Mouse (Mus musculus): ENCODE measurements around the gene Arl6ip6. TPM values are rescaled to one million over a fixed set of nuclear protein-coding genes. Genes with fewer than 3 reads are reported as not detected.
A peak's percentile ranks its signal among the peaks of the same experiment; 100 is the strongest.

Gene Arl6ip6
- polyA plus RNA-seq, 1 experiment from 2014 or later, result 41.7 TPM

- Histone ChIP-seq H3K4me2 (ENCODE audit: low read length) (peak within 1 kb of the TSS; percentile 89), H3K4me1 (replicated peaks; ENCODE audit: insufficient read depth, low read length) (peaks cover 3% of the 10 kb centered on the region; the same call in 1 of the 2 replicates), H3K9me3 (replicated peaks; ENCODE audit: low read length) (no peaks in the 10 kb centered on the region), H3K27ac (peak within 1 kb of the TSS; percentile 98), H3K27me3 (ENCODE audit: insufficient read depth, low read length) (no peaks in the 10 kb centered on the region), H3K4me3 (replicated peaks; ENCODE audit: low read depth, low read length) (peak within 1 kb of the TSS; percentile 64), H3K36me3 (ENCODE audit: insufficient read depth, low read length) (0 out of 2 replicates have a peak, but pooled peaks cover 4% of the 10 kb centered on the region), H3K9ac (ENCODE audit: low read depth, low read length) (peak within 1 kb of the TSS; percentile 90)
- peak; percentile 98 for ATAC-seq (replicated peaks; ENCODE audit: low FRiP score, low read depth)
- under 1% methylated on average over 43 of the region's 53 CpGs for WGBS
- no peak for TF ChIP-seq CTCF (IDR thresholded peaks at IDR 0.05; ENCODE audit: low read depth)
- DNase-seq (ENCODE audit: low spot score), result peak; percentile 99
These were observed 628 bp upstream of the Arl6ip6 start, which contains the start of gene Prpf40a for GRCm38 (mm10) chr2:53190684-53191511. Gene Prpf40a (minus strand): TSS chr2:53191284.

GRCm38 (mm10) chr2:53192386-53192785 is 860 bp downstream of the Arl6ip6 start:
- ATAC-seq (replicated peaks; ENCODE audit: low FRiP score, low read depth), result 0 out of 2 replicates have a peak, but pooled peaks have one; percentile 0
- Histone ChIP-seq H3K4me1 (replicated peaks; ENCODE audit: insufficient read depth, low read length) (peaks cover 3% of the 10 kb centered on the region; the same call in 1 of the 2 replicates), H3K9me3 (replicated peaks; ENCODE audit: low read length) (no peaks in the 10 kb centered on the region), H3K4me3 (replicated peaks; ENCODE audit: low read depth, low read length) (peak overlapping the region; percentile 64), H3K27me3 (ENCODE audit: insufficient read depth, low read length) (no peaks in the 10 kb centered on the region), H3K4me2 (ENCODE audit: low read length) (peak overlapping the region; percentile 89), H3K27ac (peak overlapping the region; percentile 98), H3K9ac (ENCODE audit: low read depth, low read length) (peak overlapping the region; percentile 90), H3K36me3 (ENCODE audit: insufficient read depth, low read length) (0 out of 2 replicates have a peak, but pooled peaks cover 5% of the 10 kb centered on the region)
- TF ChIP-seq CTCF (IDR thresholded peaks at IDR 0.05; ENCODE audit: low read depth), result no peak
- WGBS, result under 1% methylated on average over 20 of the region's 20 CpGs
- DNase-seq (ENCODE audit: low spot score), result peak; percentile 58

- Histone ChIP-seq H3K36me3 (ENCODE audit: insufficient read depth, low read length) (0 out of 2 replicates have a peak, but pooled peaks cover 9% of the 10 kb centered on the region), H3K9me3 (replicated peaks; ENCODE audit: low read length) (no peaks in the 10 kb centered on the region), H3K4me1 (replicated peaks; ENCODE audit: insufficient read depth, low read length) (no peaks in the 10 kb centered on the region), H3K27ac (no peak overlapping the region), H3K4me3 (replicated peaks; ENCODE audit: low read depth, low read length) (no peak overlapping the region), H3K9ac (ENCODE audit: low read depth, low read length) (no peak overlapping the region), H3K27me3 (ENCODE audit: insufficient read depth, low read length) (no peaks in the 10 kb centered on the region), H3K4me2 (ENCODE audit: low read length) (no peak overlapping the region)
- ATAC-seq (replicated peaks; ENCODE audit: low FRiP score, low read depth) (no peak), DNase-seq (ENCODE audit: low spot score) (no peak)
- WGBS, result 94% methylated on average over 10 of the region's 10 CpGs
- TF ChIP-seq CTCF (IDR thresholded peaks at IDR 0.05; ENCODE audit: low read depth), result no peak
These were observed 4.9 kb downstream of the Arl6ip6 start for GRCm38 (mm10) chr2:53196431-53196830.

- no peak for TF ChIP-seq CTCF (IDR thresholded peaks at IDR 0.05; ENCODE audit: low read depth)
- Histone ChIP-seq H3K4me2 (ENCODE audit: low read length) (no peak overlapping the region), H3K36me3 (ENCODE audit: insufficient read depth, low read length) (0 out of 2 replicates have a peak, but pooled peaks cover 9% of the 10 kb centered on the region), H3K4me1 (replicated peaks; ENCODE audit: insufficient read depth, low read length) (no peaks in the 10 kb centered on the region), H3K4me3 (replicated peaks; ENCODE audit: low read depth, low read length) (no peak overlapping the region), H3K9ac (ENCODE audit: low read depth, low read length) (no peak overlapping the region), H3K27ac (no peak overlapping the region), H3K9me3 (replicated peaks; ENCODE audit: low read length) (no peaks in the 10 kb centered on the region), H3K27me3 (ENCODE audit: insufficient read depth, low read length) (no peaks in the 10 kb centered on the region)
- DNase-seq (ENCODE audit: low spot score), result no peak
- WGBS, result 94% methylated on average over 1 of the region's 1 CpGs
- ATAC-seq (replicated peaks; ENCODE audit: low FRiP score, low read depth), result no peak
These were observed 7.7 kb downstream of the Arl6ip6 start for GRCm38 (mm10) chr2:53199203-53199602.

GRCm38 (mm10) chr2:53200164-53200885 is 8.8 kb downstream of the Arl6ip6 start:
- ATAC-seq (replicated peaks; ENCODE audit: low FRiP score, low read depth) (no peak), DNase-seq (ENCODE audit: low spot score) (no peak)
- Histone ChIP-seq H3K4me3 (replicated peaks; ENCODE audit: low read depth, low read length) (no peak overlapping the region), H3K9me3 (replicated peaks; ENCODE audit: low read length) (no peaks in the 10 kb centered on the region), H3K27ac (no peak overlapping the region), H3K4me1 (replicated peaks; ENCODE audit: insufficient read depth, low read length) (no peaks in the 10 kb centered on the region), H3K9ac (ENCODE audit: low read depth, low read length) (no peak overlapping the region), H3K27me3 (ENCODE audit: insufficient read depth, low read length) (no peaks in the 10 kb centered on the region), H3K4me2 (ENCODE audit: low read length) (no peak overlapping the region), H3K36me3 (ENCODE audit: insufficient read depth, low read length) (0 out of 2 replicates have a peak, but pooled peaks cover 9% of the 10 kb centered on the region)
- TF ChIP-seq CTCF (IDR thresholded peaks at IDR 0.05; ENCODE audit: low read depth), result no peak
- 88% methylated on average over 4 of the region's 4 CpGs for WGBS
